Mouse (Mus musculus) layer of hippocampus, adult 2 months (tissue): ENCODE data around the gene Metap1. TPM values are rescaled to one million over a fixed set of nuclear protein-coding genes. Genes with fewer than 3 reads are reported as not detected.

Experiments used
- DNase-seq, 2 experiments: peaks; one replicate each; pipeline ENCODE4 v3.0.0; 2022; ENCODE audit warnings: low spot score in 2 of 2
- H3K27ac ChIP-seq: fragments of 200-600 bp; 2 replicates; pipeline ENCODE4 v1.8.1; 2022
- H3K4me3 ChIP-seq: fragments of 200-600 bp; 2 replicates; pipeline ENCODE4 v1.8.1; 2022; ENCODE audit warnings: mild to moderate bottlenecking
- CTCF ChIP-seq: fragments of 200-600 bp; conservative IDR thresholded peaks from 2 replicates; pipeline ENCODE4 v1.8.1; 2022; ENCODE audit warnings: antibody characterized with exemption, mild to moderate bottlenecking, moderate library complexity
- long read RNA-seq, 2 experiments: library from polyadenylated mRNA; stranded (forward); transcript quantifications; one replicate each; pipeline ENCODE4 v2.0.0; 2021; ENCODE audit warnings: borderline mapping rate in 2 of 2
- total RNA-seq, 2 experiments: library from RNA; stranded (reverse); gene quantifications; 2 replicates each; pipeline ENCODE4 v1.2.3; 2021

Metap1 gene
- total RNA-seq, result 10 to 100 TPM; 43.8 to 46.0 TPM
- long read RNA-seq, experiment 1, transcript Metap1-201 (11 exons, 2,686 nt), result major isoform, 35 of 53 reads
- long read RNA-seq, experiment 1, partial matches to known transcripts, result 2 of 53 reads
- long read RNA-seq, experiment 1, other reads (novel, unspliced or antisense), result 16 of 53 reads
- long read RNA-seq, experiment 2, transcript Metap1-201 (11 exons, 2,686 nt), result major isoform, 52 of 72 reads
- long read RNA-seq, experiment 2, partial matches to known transcripts, result 1 of 72 reads
- long read RNA-seq, experiment 2, other reads (novel, unspliced or antisense), result 19 of 72 reads

- Histone ChIP-seq H3K4me3 (peak within 1 kb of the TSS; percentile 77), H3K27ac (peak within 1 kb of the TSS; percentile 85)
- DNase-seq, result peak; percentile 94 to 98
- TF ChIP-seq CTCF, result peak; percentile 42
These were observed at the start of gene Metap1 for GRCm38 (mm10) chr3:138489327-138490033. Gene Metap1, minus strand, starts transcription at chr3:138489515.

GRCm38 (mm10) chr3:138536031-138536430 is 46.7 kb upstream of the Metap1 start:
- DNase-seq, result no peak
- no peak for TF ChIP-seq CTCF
- Histone ChIP-seq H3K4me3 (no peak overlapping the region), H3K27ac (no peak overlapping the region)

GRCm38 (mm10) chr3:138532764-138533163 is 43.4 kb upstream of the Metap1 start:
- DNase-seq, result no peak
- Histone ChIP-seq H3K27ac (no peak overlapping the region), H3K4me3 (no peak overlapping the region)
- no peak for TF ChIP-seq CTCF

GRCm38 (mm10) chr3:138531479-138532181 is 42.3 kb upstream of the Metap1 start:
- H3K4me3 ChIP-seq, result no peak overlapping the region
- no peak overlapping the region for H3K27ac ChIP-seq
- no peak for DNase-seq
- TF ChIP-seq CTCF, result no peak

GRCm38 (mm10) chr3:138530578-138531478 is 41.5 kb upstream of the Metap1 start:
- no peak for TF ChIP-seq CTCF
- Histone ChIP-seq H3K4me3 (no peak overlapping the region), H3K27ac (no peak overlapping the region)
- no peak for DNase-seq

GRCm38 (mm10) chr3:138528265-138528664 is 39.0 kb upstream of the Metap1 start:
- DNase-seq, result no peak
- Histone ChIP-seq H3K4me3 (peak overlapping the region; percentile 83), H3K27ac (peak overlapping the region; percentile 94; the same call in 1 of the 2 replicates)
- no peak for TF ChIP-seq CTCF

GRCm38 (mm10) chr3:138527667-138528231 is 38.4 kb upstream of the Metap1 start:
- peak overlapping the region; percentile 83 for H3K4me3 ChIP-seq
- H3K27ac ChIP-seq, result peak overlapping the region; percentile 94
- DNase-seq, result peak in 1 of 2 experiments; percentile 23
- no peak for TF ChIP-seq CTCF

- Histone ChIP-seq H3K4me3 (peak overlapping the region; percentile 83), H3K27ac (peak overlapping the region; percentile 94)
- TF ChIP-seq CTCF, result peak; percentile 69
- peak; percentile 97 to 99 for DNase-seq
These were observed 37.8 kb upstream of the Metap1 start for GRCm38 (mm10) chr3:138526916-138527666.

GRCm38 (mm10) chr3:138526073-138526915 is 37.0 kb upstream of the Metap1 start, which contains the start of gene Eif4e:
Gene Eif4e, plus strand, starts transcription at chr3:138526179.
- TF ChIP-seq CTCF, result no peak
- peak within 1 kb of the TSS; percentile 94 for H3K27ac ChIP-seq
- peak within 1 kb of the TSS; percentile 83 for H3K4me3 ChIP-seq
- DNase-seq, result peak in 1 of 2 experiments; percentile 28

- Histone ChIP-seq H3K27ac (no peak overlapping the region), H3K4me3 (no peak overlapping the region)
- TF ChIP-seq CTCF, result no peak
- no peak for DNase-seq
These were observed 36.2 kb upstream of the Metap1 start for GRCm38 (mm10) chr3:138525494-138525893.
